Mouse (Mus musculus) cerebellum, adult 9-10 months (tissue): Measurements from ENCODE around the gene Kcns3.

Experiments
- DNase-seq: peaks from one replicate; pipeline ENCODE4 v3.0.0; 2022

Kcns3 gene

GRCm38 (mm10) chr12:11151015-11151414, at the start of gene Kcns3:
Gene Kcns3 (minus strand): TSS chr12:11151056.
- DNase-seq = no peak

GRCm38 (mm10) chr12:11198551-11198950, 47.7 kb upstream of the Kcns3 start:
- no peak for DNase-seq

- no peak for DNase-seq
Observed at GRCm38 (mm10) chr12:11198026-11198425, 47.2 kb upstream of the Kcns3 start.

GRCm38 (mm10) chr12:11196830-11197229, 46.0 kb upstream of the Kcns3 start:
- DNase-seq = no peak

- DNase-seq = peak; percentile 24
Observed at GRCm38 (mm10) chr12:11196142-11196597, 45.3 kb upstream of the Kcns3 start.

- no peak for DNase-seq
Observed at GRCm38 (mm10) chr12:11195031-11195430, 44.2 kb upstream of the Kcns3 start.

GRCm38 (mm10) chr12:11178486-11179154, 27.8 kb upstream of the Kcns3 start:
- peak; percentile 71 for DNase-seq

GRCm38 (mm10) chr12:11177408-11178394, 26.8 kb upstream of the Kcns3 start:
- DNase-seq = no peak

- no peak for DNase-seq
Observed at GRCm38 (mm10) chr12:11158670-11159069, 7.8 kb upstream of the Kcns3 start.

- no peak for DNase-seq
Observed at GRCm38 (mm10) chr12:11155123-11155522, 4.3 kb upstream of the Kcns3 start.

- no peak for DNase-seq
Observed at GRCm38 (mm10) chr12:11153587-11153986, 2.7 kb upstream of the Kcns3 start.

- DNase-seq = no peak
Observed at GRCm38 (mm10) chr12:11150192-11150935, 492 bp downstream of the Kcns3 start.

GRCm38 (mm10) chr12:11149421-11150191, 1.2 kb downstream of the Kcns3 start:
- no peak for DNase-seq

GRCm38 (mm10) chr12:11149121-11149420, 1.8 kb downstream of the Kcns3 start:
- no peak for DNase-seq

GRCm38 (mm10) chr12:11144894-11145293, 6.0 kb downstream of the Kcns3 start:
- no peak for DNase-seq

- no peak for DNase-seq
Observed at GRCm38 (mm10) chr12:11132418-11132817, 18.4 kb downstream of the Kcns3 start.

GRCm38 (mm10) chr12:11129188-11129587, 21.7 kb downstream of the Kcns3 start:
- DNase-seq = no peak

GRCm38 (mm10) chr12:11126186-11126759, 24.6 kb downstream of the Kcns3 start:
- no peak for DNase-seq

- DNase-seq = no peak
Observed at GRCm38 (mm10) chr12:11101565-11101964, 49.3 kb downstream of the Kcns3 start.

- DNase-seq = peak; percentile 4
Observed at GRCm38 (mm10) chr12:11088626-11089372, 62.1 kb downstream of the Kcns3 start.

GRCm38 (mm10) chr12:11086866-11087265, 64.0 kb downstream of the Kcns3 start:
- no peak for DNase-seq
